ENCODE assay signal across 19 mouse cellular contexts in genomic region chr15:61450217-61450616, GRCm38 (mm10).
DNase-seq lines count a peak whose midpoint lies in the region; ATAC-seq and TF ChIP-seq lines count a peak whose summit lies in the region.
"Had no signal": no experiment of that assay in that cellular context is flagged by ENCODE, and none has a peak within 500 bp of the region (broad histone marks: within the 10 kb centered on the region; RNA-seq: fewer than 3 reads in every experiment).

No protein-coding gene starts in this region.

- no peak overlapping the region for H3K4me2 ChIP-seq in kidney, postnatal 0 days (ENCODE audit: low read length)
- H3K4me2 ChIP-seq: embryonic facial prominence, embryonic 15.5 days; forebrain, embryonic 13.5 days; hindbrain, embryonic 13.5 days had no signal

- WGBS in kidney, postnatal 0 days: 15% methylated on average over 3 of the region's 3 CpGs

- H3K9ac ChIP-seq in kidney, postnatal 0 days (ENCODE audit: low read depth, low read length): no peak overlapping the region
- H3K9ac ChIP-seq: embryonic facial prominence, embryonic 15.5 days; forebrain, embryonic 13.5 days; hindbrain, embryonic 13.5 days; liver, embryonic 14.5 days had no signal

- H3K9me3 ChIP-seq in kidney, postnatal 0 days (replicated peaks; ENCODE audit: low read length): no peaks in the 10 kb centered on the region
- H3K9me3 ChIP-seq: embryonic facial prominence, embryonic 15.5 days; forebrain, embryonic 13.5 days; heart, embryonic 10.5 days; hindbrain, embryonic 13.5 days had no signal

- TF ChIP-seq CTCF in kidney, postnatal 0 days (IDR thresholded peaks at IDR 0.05; ENCODE audit: low read depth): no peak

- DNase-seq in kidney, adult 8-10 months: peak; percentile 31
- DNase-seq in kidney, postnatal 10 days: no peak
- DNase-seq in embryo, embryonic 11 days: peak; percentile 4
- no peak for DNase-seq in kidney, postnatal 0 days (ENCODE audit: low spot score)
- peak; percentile 1 for DNase-seq in yolk sac, embryonic 10.5 days (ENCODE audit: low spot score)
- no peak for DNase-seq in adrenal gland, postnatal 4 days (ENCODE audit: low spot score in 2 of 2)
- no peak for DNase-seq in right cerebral cortex, postnatal 36 days (ENCODE audit: low spot score in 2 of 2)
- DNase-seq: cerebellum, adult 11 months; cerebellum, postnatal 25 days; heart, postnatal 14 days; layer of hippocampus, postnatal 36 days; left cerebral cortex, postnatal 4 days; midbrain, embryonic 14.5 days; thymus, adult 2 months had no signal

- H3K27me3 ChIP-seq in kidney, postnatal 0 days (ENCODE audit: insufficient read depth, low read length): no peaks in the 10 kb centered on the region
- H3K27me3 ChIP-seq: embryonic facial prominence, embryonic 15.5 days; forebrain, embryonic 13.5 days; hindbrain, embryonic 13.5 days had no signal

- no peaks in the 10 kb centered on the region for H3K4me1 ChIP-seq in kidney, postnatal 0 days (replicated peaks; ENCODE audit: insufficient read depth, low read length)
- H3K4me1 ChIP-seq: embryonic facial prominence, embryonic 15.5 days; forebrain, embryonic 13.5 days; heart, embryonic 10.5 days; hindbrain, embryonic 13.5 days had no signal

- ATAC-seq in kidney, postnatal 0 days (replicated peaks; ENCODE audit: low FRiP score, low read depth): 0 out of 2 replicates have a peak, but pooled peaks have one; percentile 29
- ATAC-seq: forebrain, embryonic 13.5 days had no signal

- H3K36me3 ChIP-seq in kidney, postnatal 0 days (ENCODE audit: insufficient read depth, low read length): no peaks in the 10 kb centered on the region
- H3K36me3 ChIP-seq: embryonic facial prominence, embryonic 15.5 days; heart, embryonic 10.5 days; hindbrain, embryonic 13.5 days had no signal

- H3K4me3 ChIP-seq in kidney, postnatal 0 days (replicated peaks; ENCODE audit: low read depth, low read length): no peak overlapping the region
- H3K4me3 ChIP-seq: embryonic facial prominence, embryonic 15.5 days; forebrain, embryonic 13.5 days; heart, embryonic 10.5 days; hindbrain, embryonic 13.5 days had no signal

- H3K27ac ChIP-seq in kidney, postnatal 0 days: no peak overlapping the region
- H3K27ac ChIP-seq: embryonic facial prominence, embryonic 15.5 days; forebrain, embryonic 13.5 days; heart, embryonic 10.5 days; hindbrain, embryonic 13.5 days; liver, embryonic 14.5 days had no signal

Comparison
In these comparisons a context has a peak if more than half of its experiments do, and no peak if none do; other contexts are left out.
1. DNase-seq: peak in kidney, adult 8-10 months (2 of 2), embryo, embryonic 11 days (single experiment) and yolk sac, embryonic 10.5 days (single experiment); none in kidney, postnatal 10 days (single experiment), kidney, postnatal 0 days (single experiment), adrenal gland, postnatal 4 days (0 of 2) and right cerebral cortex, postnatal 36 days (0 of 2).